Mouse (Mus musculus) megakaryocyte-erythroid progenitor cell, adult 5-6 weeks (primary cell): Measurements from ENCODE around the gene Astn2. TPM values are rescaled to one million over a fixed set of nuclear protein-coding genes. Genes with fewer than 3 reads are reported as not detected.

Source experiments
- ATAC-seq: replicated peaks from 2 replicates; pipeline ENCODE4 v1.8.0; 2016; ENCODE audit warnings: mild to moderate bottlenecking, inconsistent platforms; ENCODE audit not compliant: severe bottlenecking, poor library complexity, low FRiP score, low TSS enrichment
- total RNA-seq, 2 experiments: library from RNA; stranded (forward) in 1 of 2; stranded (reverse) in 1 of 2; fragments of 200-1000, 215-1000 nt in 1 of 2; fragments of >200 nt in 1 of 2; fragmentation: Nextera tagmentation in 1 of 2; gene quantifications; 2 replicates each; pipeline ENCODE4 v1.2.3; 2014 to 2017

The Astn2 gene
- total RNA-seq, 2 experiments from 2014 or later = not detected

GRCm38 (mm10) chr4:66314806-66315484, 89.5 kb downstream of the Astn2 start:
- no peak for ATAC-seq

- no peak for ATAC-seq
Measured at GRCm38 (mm10) chr4:66312733-66313132, 91.7 kb downstream of the Astn2 start.

- ATAC-seq = no peak
Measured at GRCm38 (mm10) chr4:66310315-66311020, 93.9 kb downstream of the Astn2 start.

- no peak for ATAC-seq
Measured at GRCm38 (mm10) chr4:66306377-66306776, 98.0 kb downstream of the Astn2 start.

GRCm38 (mm10) chr4:66302686-66303310, 101.6 kb downstream of the Astn2 start:
- no peak for ATAC-seq

GRCm38 (mm10) chr4:66285034-66285433, 119.4 kb downstream of the Astn2 start:
- no peak for ATAC-seq

- ATAC-seq = no peak
Measured at GRCm38 (mm10) chr4:66276096-66276495, 128.3 kb downstream of the Astn2 start.

GRCm38 (mm10) chr4:66271550-66272117, 132.8 kb downstream of the Astn2 start:
- no peak for ATAC-seq

GRCm38 (mm10) chr4:66264031-66264430, 140.4 kb downstream of the Astn2 start:
- no peak for ATAC-seq

- ATAC-seq = no peak
Measured at GRCm38 (mm10) chr4:66261276-66261675, 143.1 kb downstream of the Astn2 start.

GRCm38 (mm10) chr4:66258905-66259304, 145.5 kb downstream of the Astn2 start:
- ATAC-seq = no peak

GRCm38 (mm10) chr4:66254695-66255492, 149.5 kb downstream of the Astn2 start:
- no peak for ATAC-seq

GRCm38 (mm10) chr4:66248521-66248920, 155.9 kb downstream of the Astn2 start:
- ATAC-seq = no peak

GRCm38 (mm10) chr4:66242683-66243082, 161.7 kb downstream of the Astn2 start:
- no peak for ATAC-seq

GRCm38 (mm10) chr4:66232799-66233198, 171.6 kb downstream of the Astn2 start:
- ATAC-seq = no peak

GRCm38 (mm10) chr4:66232350-66232749, 172.1 kb downstream of the Astn2 start:
- no peak for ATAC-seq

GRCm38 (mm10) chr4:66230735-66231134, 173.7 kb downstream of the Astn2 start:
- ATAC-seq = no peak

- no peak for ATAC-seq
Measured at GRCm38 (mm10) chr4:66222602-66223317, 181.7 kb downstream of the Astn2 start.

- ATAC-seq = no peak
Measured at GRCm38 (mm10) chr4:66215170-66215618, 189.2 kb downstream of the Astn2 start.
